Mouse (Mus musculus): ENCODE results near the gene Washc3. TPM values are rescaled to one million over a fixed set of nuclear protein-coding genes. Genes with fewer than 3 reads are reported as not detected.

Washc3 gene
- 34.6 TPM for polyA plus RNA-seq (2014; fragmentation: Illumina TruSeq; extraction: RNeasy Lipid Tissue Mini Kit (QIAGEN cat#74804); ENCODE audit: low read depth, low replicate concordance)

DNA sequence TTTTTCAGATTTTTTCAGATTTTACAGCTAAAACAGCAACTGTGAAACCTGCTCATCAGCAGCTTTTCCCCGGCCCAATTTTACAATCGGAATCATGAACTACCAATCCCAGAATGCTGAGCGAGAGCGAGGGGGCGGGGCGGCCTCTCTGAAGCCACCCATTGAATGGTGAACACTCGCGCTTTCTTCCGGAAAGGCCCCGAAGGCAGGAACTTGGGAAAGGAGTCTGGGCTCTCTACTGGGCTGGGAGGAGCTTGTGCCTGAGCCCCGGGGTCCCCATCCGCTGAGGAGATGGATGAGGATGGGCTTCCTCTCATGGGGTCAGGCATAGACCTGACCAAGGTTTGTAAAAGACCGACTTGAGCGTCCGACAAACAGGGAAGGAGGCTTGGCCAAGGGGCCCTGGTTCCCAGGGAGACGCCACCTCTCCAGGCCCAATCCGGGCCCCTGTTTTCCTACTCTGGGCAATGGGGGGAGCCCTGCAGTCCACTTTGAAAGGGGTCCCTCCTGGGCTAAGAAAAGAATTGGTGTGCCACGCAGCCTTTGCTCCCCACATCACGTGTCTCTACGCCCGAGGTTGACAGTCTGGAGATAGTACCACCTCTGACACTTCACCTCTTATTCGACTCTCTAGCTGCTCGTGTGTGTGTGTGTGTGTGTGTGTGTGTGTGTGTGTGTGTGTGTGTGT lies at the start of gene Washc3:
Gene Washc3 (plus strand): TSS at position 143 of the 688 bp plus-strand sequence.

Other genes with a start within 250 kb of the Washc3 start
- gene Pmch, start 110.0 kb upstream of the Washc3 start, polyA plus RNA-seq (2014; fragmentation: Illumina TruSeq; extraction: RNeasy Lipid Tissue Mini Kit (QIAGEN cat#74804); ENCODE audit: low read depth, low replicate concordance): not detected
- gene Parpbp, start 54.2 kb upstream of the Washc3 start, polyA plus RNA-seq (2014; fragmentation: Illumina TruSeq; extraction: RNeasy Lipid Tissue Mini Kit (QIAGEN cat#74804); ENCODE audit: low read depth, low replicate concordance): 0.13 TPM
- gene Nup37, start 54.1 kb upstream of the Washc3 start, polyA plus RNA-seq (2014; fragmentation: Illumina TruSeq; extraction: RNeasy Lipid Tissue Mini Kit (QIAGEN cat#74804); ENCODE audit: low read depth, low replicate concordance): 11.3 TPM
- gene Dram1, start 178.0 kb downstream of the Washc3 start, polyA plus RNA-seq (2014; fragmentation: Illumina TruSeq; extraction: RNeasy Lipid Tissue Mini Kit (QIAGEN cat#74804); ENCODE audit: low read depth, low replicate concordance): 1.1 TPM
- gene Gnptab, start 178.0 kb downstream of the Washc3 start, polyA plus RNA-seq (2014; fragmentation: Illumina TruSeq; extraction: RNeasy Lipid Tissue Mini Kit (QIAGEN cat#74804); ENCODE audit: low read depth, low replicate concordance): 8.7 TPM